Mouse (Mus musculus) spleen, postnatal 14 days (tissue): Measurements from ENCODE around the gene Gm4724.
"Not testable (repeated sequence)": the region's sequence is repeated elsewhere in the genome, so short reads cannot be mapped to it uniquely, and the experiment has no call there.

ENCODE experiments used
- DNase-seq, 2 experiments: peaks; one replicate each; pipeline ENCODE4 v3.0.0; 2021 to 2022; ENCODE audit warnings: low spot score in 2 of 2

The Gm4724 gene

DNA sequence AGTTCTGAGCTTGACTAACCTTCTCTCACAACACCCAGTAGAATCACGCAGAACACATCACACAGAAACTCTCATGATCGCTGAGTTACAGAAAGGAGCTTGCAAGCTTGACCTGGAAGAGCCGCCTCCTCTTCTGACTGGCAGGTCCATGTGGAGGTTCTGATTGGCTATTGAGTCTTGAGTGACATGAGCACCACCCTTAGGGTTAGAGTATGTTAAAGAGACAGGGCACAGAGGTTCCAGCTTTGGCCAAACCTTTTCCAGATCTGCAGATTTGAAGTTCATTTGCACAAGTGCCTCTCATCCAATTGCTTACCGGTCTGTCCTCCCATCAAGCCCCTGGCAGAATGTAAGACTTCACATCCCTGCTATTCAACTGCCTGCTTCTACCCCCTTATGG lies at the start of gene Gm4724:
Gm4724 (minus strand) TSS at position 101 of the 400 bp plus-strand sequence.
- not testable (repeated sequence) for DNase-seq

- DNase-seq: not testable (repeated sequence)
These were observed 34.1 kb upstream of the Gm4724 start, which contains the start of gene Zfp965 for GRCm38 (mm10) chr2:175469685-175470084. Gene Zfp965 (plus strand): TSS chr2:175469985.
